Mouse (Mus musculus): Measurements from ENCODE around the gene Cep112.

DNA sequence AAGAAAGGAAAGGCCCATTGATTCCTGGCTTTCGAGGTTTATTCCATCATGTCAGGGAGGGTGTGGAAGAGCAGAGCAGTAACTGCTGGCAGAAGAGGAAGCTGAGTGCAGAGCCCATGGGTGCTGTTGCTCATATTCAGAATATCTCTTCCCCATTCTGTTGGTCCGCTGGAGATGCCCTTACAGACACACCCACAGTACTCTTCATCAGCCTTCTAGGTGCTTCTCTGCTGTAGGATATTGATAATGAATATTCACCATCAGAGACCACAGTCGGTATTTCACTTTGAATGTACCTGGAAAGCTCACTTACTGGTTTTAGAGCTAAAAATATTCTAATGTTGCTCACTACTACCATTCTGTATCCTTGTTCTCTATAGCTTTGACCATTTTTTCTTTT lies 109.0 kb downstream of the Cep112 start:
- no peak for TF ChIP-seq POLR2A (IDR thresholded peaks at IDR 0.05; ENCODE audit: insufficient read depth, low read length)
- TF ChIP-seq CTCF (IDR thresholded peaks at IDR 0.05; ENCODE audit: low read depth, low read length), result no peak
- no peak for TF ChIP-seq EP300 (IDR thresholded peaks at IDR 0.05; ENCODE audit: insufficient read depth, low read depth, low read length)

Measured in ES-Bruce4 (cell line).